Mouse (Mus musculus) bone marrow, adult 2 months (tissue): ENCODE data around the gene Stk19.

Experiments used
- CTCF ChIP-seq: fragments of 200-500 bp; IDR thresholded peaks from 2 replicates; pipeline ENCODE4 v1.5.1; 2011; ENCODE audit warnings: low read length, control low read depth; ENCODE audit not compliant: control insufficient read depth, insufficient read depth
- POLR2A ChIP-seq: fragments of 200-500 bp; IDR thresholded peaks from 2 replicates; pipeline ENCODE4 v1.6.1; 2011; ENCODE audit warnings: low read depth, mild to moderate bottlenecking, control low read depth, low read length, borderline replicate concordance; ENCODE audit not compliant: control insufficient read depth

DNA sequence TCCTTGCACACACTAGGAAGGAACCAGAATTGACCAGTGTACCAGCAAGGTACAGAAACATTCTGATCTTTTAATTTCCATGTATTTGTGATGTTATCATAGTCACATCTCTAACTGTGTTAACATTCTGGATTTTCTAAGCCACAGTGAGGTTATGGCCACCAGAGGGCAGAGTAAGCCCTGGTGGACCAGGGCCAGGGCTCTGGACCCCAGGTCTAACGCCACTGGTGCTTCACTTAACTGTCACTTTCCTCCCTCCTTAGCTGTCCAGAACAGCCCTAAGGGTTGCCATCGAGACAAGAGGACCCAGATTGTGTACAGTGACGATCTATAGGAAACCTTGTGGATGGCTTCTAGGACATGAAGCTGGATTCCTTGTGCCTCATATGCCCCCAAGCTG is 19.1 kb upstream of the Stk19 start:
- no peak for TF ChIP-seq POLR2A
- TF ChIP-seq CTCF = peak; percentile 81
